Mouse (Mus musculus) gonadal fat pad, adult 2 months (tissue): Measurements from ENCODE around the gene Cbx8. TPM values are rescaled to one million over a fixed set of nuclear protein-coding genes. Genes with fewer than 3 reads are reported as not detected.

ENCODE experiments used
- DNase-seq: peaks from one replicate; pipeline ENCODE4 v3.0.0-alpha.2; 2012; ENCODE audit warnings: low read depth
- polyA plus RNA-seq: library from polyadenylated mRNA; depleted of rRNA; stranded (reverse); fragments of >200 nt; gene quantifications from 2 replicates; pipeline ENCODE4 v1.2.3, GENCODE M21; 2012; rRNA removed

Gene Cbx8
- polyA plus RNA-seq, 1 experiment, result 3.8 TPM

GRCm38 (mm10) chr11:118987999-118988398, 52.8 kb downstream of the Cbx8 start, which contains the start of gene Enpp7:
Enpp7 (plus strand) TSS chr11:118988188.
- DNase-seq, result no peak

Other genes starting within 250 kb of the Cbx8 start
- 9.8 and 12.4 TPM in 2 replicates for gene Rbfox3, start 129.4 kb downstream of the Cbx8 start, polyA plus RNA-seq
- gene Enpp7, start 52.8 kb downstream of the Cbx8 start, polyA plus RNA-seq, result 0.08 and 0.20 TPM in 2 replicates
- 2.9 TPM in 2 replicates for gene Cbx2, start 18.0 kb downstream of the Cbx8 start, polyA plus RNA-seq
- gene Cbx4, start 45.3 kb upstream of the Cbx8 start, polyA plus RNA-seq, result 13.2 and 13.3 TPM in 2 replicates
- 10.5 and 10.6 TPM in 2 replicates for gene Tbc1d16, start 187.5 kb upstream of the Cbx8 start, polyA plus RNA-seq
- gene Ccdc40, start 187.6 kb upstream of the Cbx8 start, polyA plus RNA-seq, result 2.0 and 4.1 TPM in 2 replicates
- 161 and 193 TPM in 2 replicates for gene Gaa, start 226.9 kb upstream of the Cbx8 start, polyA plus RNA-seq